Mouse (Mus musculus) liver, embryonic 15.5 days (tissue): Measurements from ENCODE around the gene Dkkl1. TPM values are rescaled to one million over a fixed set of nuclear protein-coding genes. Genes with fewer than 3 reads are reported as not detected.
"Not testable (repeated sequence)": the region's sequence is repeated elsewhere in the genome, so short reads cannot be mapped to it uniquely, and the experiment has no call there.

Source experiments
- ATAC-seq: fragments of 200-750 bp; cut with Nextera tagmentation; 2 replicates; pipeline ENCODE4 v1.8.0; 2017; ENCODE audit warnings: moderate number of reproducible peaks, mild to moderate bottlenecking, moderate library complexity; ENCODE audit not compliant: insufficient read depth
- H3K27ac ChIP-seq: fragments of 300-500 bp; sonication (generic); replicated peaks from 2 replicates; pipeline ENCODE4 v1.5.1; 2015; ENCODE audit warnings: mild to moderate bottlenecking, inconsistent platforms
- H3K27me3 ChIP-seq: fragments of 300-500 bp; sonication (generic); 2 replicates; pipeline ENCODE4 v1.6.1; 2015; ENCODE audit warnings: mild to moderate bottlenecking, inconsistent platforms
- H3K36me3 ChIP-seq: fragments of 300-500 bp; sonication (generic); replicated peaks from 2 replicates; pipeline ENCODE4 v1.6.1; 2015; ENCODE audit warnings: moderate library complexity, mild to moderate bottlenecking, inconsistent platforms
- H3K4me1 ChIP-seq: fragments of 300-500 bp; sonication (generic); replicated peaks from 2 replicates; pipeline ENCODE4 v1.6.1; 2015; ENCODE audit warnings: inconsistent platforms
- H3K4me2 ChIP-seq: fragments of 300-500 bp; sonication (generic); 2 replicates; pipeline ENCODE4 v1.6.1; 2015; ENCODE audit warnings: moderate library complexity, mild to moderate bottlenecking, inconsistent platforms
- H3K4me3 ChIP-seq: fragments of 300-500 bp; sonication (generic); replicated peaks from 2 replicates; pipeline ENCODE4 v1.5.1; 2015; ENCODE audit warnings: mild to moderate bottlenecking, inconsistent platforms
- H3K9ac ChIP-seq: fragments of 300-500 bp; sonication (generic); 2 replicates; pipeline ENCODE4 v1.6.1; 2015; ENCODE audit warnings: moderate library complexity, mild to moderate bottlenecking, inconsistent platforms
- H3K9me3 ChIP-seq: fragments of 300-500 bp; sonication (generic); replicated peaks from 2 replicates; pipeline ENCODE4 v1.6.1; 2016; ENCODE audit warnings: inconsistent platforms
- WGBS: fragments of 180-500 bp; shearing (Covaris S2); methylation state at CpG from one replicate; pipeline ENCODE4 v1.1.7; 2015; ENCODE audit warnings: mixed read lengths; ENCODE audit not compliant: insufficient replicate concordance; 5-methylcytosine and 5-hydroxymethylcytosine counted together
- polyA plus RNA-seq: library from polyadenylated mRNA; unstranded; fragments of >200 nt; fragmentation: Nextera tagmentation; extraction: Ambion mirVana; gene quantifications from 2 replicates; pipeline ENCODE4 v1.2.1, GENCODE M21; 2015

Gene Dkkl1
- polyA plus RNA-seq: 2.0 and 2.4 TPM in 2 replicates

GRCm38 (mm10) chr7:45211851-45212251 is at the start of gene Dkkl1:
TSS of gene Dkkl1 (minus strand) at chr7:45212147.
- Histone ChIP-seq H3K36me3 (no peaks in the 10 kb centered on the region), H3K9ac (peak within 1 kb of the TSS; percentile 27; the same call in 1 of the 2 replicates), H3K27me3 (peaks cover 55% of the 10 kb centered on the region), H3K4me2 (peak within 1 kb of the TSS; percentile 65), H3K4me1 (peaks cover 30% of the 10 kb centered on the region), H3K4me3 (peak within 1 kb of the TSS; percentile 30), H3K9me3 (no peaks in the 10 kb centered on the region), H3K27ac (no peak within 1 kb of the TSS)
- 1% methylated on average over 17 of the region's 17 CpGs for WGBS
- ATAC-seq: no peak

- Histone ChIP-seq H3K4me2 (no peak overlapping the region), H3K4me3 (no peak overlapping the region), H3K36me3 (no peaks in the 10 kb centered on the region), H3K27ac (no peak overlapping the region), H3K9me3 (no peaks in the 10 kb centered on the region), H3K4me1 (no peaks in the 10 kb centered on the region), H3K27me3 (no peaks in the 10 kb centered on the region; the same call in 1 of the 2 replicates), H3K9ac (no peak overlapping the region)
- no peak for ATAC-seq
- 61% methylated on average over 8 of the region's 8 CpGs for WGBS
These were observed 47.3 kb upstream of the Dkkl1 start for GRCm38 (mm10) chr7:45259281-45259680.

- H3K4me2 ChIP-seq: no peak overlapping the region
These were observed 45.3 kb upstream of the Dkkl1 start for GRCm38 (mm10) chr7:45257063-45257840.

GRCm38 (mm10) chr7:45255822-45256221 is 43.9 kb upstream of the Dkkl1 start:
- WGBS: 44% methylated on average over 5 of the region's 7 CpGs
- not testable (repeated sequence) for H3K27me3 ChIP-seq, H3K36me3 ChIP-seq, H3K4me2 ChIP-seq, H3K9ac ChIP-seq, ATAC-seq, H3K9me3 ChIP-seq, H3K4me3 ChIP-seq, H3K4me1 ChIP-seq, H3K27ac ChIP-seq

More at GRCm38 (mm10) chr7:45257063-45257840, 45.3 kb upstream of the Dkkl1 start:
- H3K4me1 ChIP-seq: no peaks in the 10 kb centered on the region
- H3K9ac ChIP-seq: no peak overlapping the region
- no peaks in the 10 kb centered on the region for H3K36me3 ChIP-seq
- ATAC-seq: no peak
- 48% methylated on average over 11 of the region's 11 CpGs for WGBS
- no peaks in the 10 kb centered on the region; the same call in 1 of the 2 replicates for H3K27me3 ChIP-seq
- no peak overlapping the region for H3K27ac ChIP-seq
- no peaks in the 10 kb centered on the region for H3K9me3 ChIP-seq
- no peak overlapping the region for H3K4me3 ChIP-seq

GRCm38 (mm10) chr7:45253806-45254205 is 41.9 kb upstream of the Dkkl1 start:
- Histone ChIP-seq H3K9ac (no peak overlapping the region), H3K27ac (no peak overlapping the region), H3K36me3 (no peaks in the 10 kb centered on the region), H3K27me3 (no peaks in the 10 kb centered on the region), H3K4me2 (no peak overlapping the region), H3K9me3 (no peaks in the 10 kb centered on the region), H3K4me1 (no peaks in the 10 kb centered on the region), H3K4me3 (no peak overlapping the region)
- 71% methylated on average over 8 of the region's 8 CpGs for WGBS
- no peak for ATAC-seq

GRCm38 (mm10) chr7:45247666-45248065 is 35.7 kb upstream of the Dkkl1 start:
- no peak overlapping the region for H3K4me3 ChIP-seq
- no peak overlapping the region for H3K9ac ChIP-seq
- 35% methylated on average over 3 of the region's 3 CpGs for WGBS
- ATAC-seq: no peak
- H3K36me3 ChIP-seq: no peaks in the 10 kb centered on the region
- H3K9me3 ChIP-seq: no peaks in the 10 kb centered on the region
- H3K4me2 ChIP-seq: no peak overlapping the region
- H3K27ac ChIP-seq: no peak overlapping the region
- H3K4me1 ChIP-seq: no peaks in the 10 kb centered on the region
- no peaks in the 10 kb centered on the region for H3K27me3 ChIP-seq

- Histone ChIP-seq H3K9me3 (no peaks in the 10 kb centered on the region), H3K9ac (no peak overlapping the region), H3K4me3 (no peak overlapping the region), H3K27ac (no peak overlapping the region), H3K27me3 (peaks cover 9% of the 10 kb centered on the region), H3K36me3 (no peaks in the 10 kb centered on the region), H3K4me1 (peaks cover 16% of the 10 kb centered on the region), H3K4me2 (no peak overlapping the region)
- no peak for ATAC-seq
- 71% methylated on average over 6 of the region's 6 CpGs for WGBS
These were observed 29.4 kb upstream of the Dkkl1 start for GRCm38 (mm10) chr7:45241389-45241749.

- Histone ChIP-seq H3K4me1 (peaks cover 16% of the 10 kb centered on the region), H3K27me3 (peaks cover 9% of the 10 kb centered on the region), H3K4me3 (no peak within 1 kb of the TSS), H3K36me3 (no peaks in the 10 kb centered on the region), H3K9ac (no peak within 1 kb of the TSS), H3K27ac (no peak within 1 kb of the TSS; the same call in 1 of the 2 replicates), H3K9me3 (no peaks in the 10 kb centered on the region), H3K4me2 (peak within 1 kb of the TSS; percentile 36)
- 54% methylated on average over 53 of the region's 53 CpGs for WGBS
- ATAC-seq: no peak
These were observed 28.9 kb upstream of the Dkkl1 start, which contains the start of gene Slc6a16 for GRCm38 (mm10) chr7:45240633-45241388. TSS of gene Slc6a16 (plus strand) at chr7:45241085.

- Histone ChIP-seq H3K9me3 (no peaks in the 10 kb centered on the region), H3K36me3 (no peaks in the 10 kb centered on the region), H3K9ac (no peak overlapping the region), H3K27me3 (peaks cover 9% of the 10 kb centered on the region), H3K4me1 (peaks cover 23% of the 10 kb centered on the region), H3K4me3 (no peak overlapping the region), H3K4me2 (no peak overlapping the region), H3K27ac (no peak overlapping the region; the same call in 1 of the 2 replicates)
- WGBS: 70% methylated on average over 7 of the region's 7 CpGs
- ATAC-seq: no peak
These were observed 28.2 kb upstream of the Dkkl1 start for GRCm38 (mm10) chr7:45240109-45240508.

- WGBS: 6% methylated on average over 20 of the region's 20 CpGs
- peaks cover 9% of the 10 kb centered on the region for H3K27me3 ChIP-seq
- peak within 1 kb of the TSS; percentile 80 for H3K4me2 ChIP-seq
- no peaks in the 10 kb centered on the region for H3K36me3 ChIP-seq
- peaks cover 35% of the 10 kb centered on the region for H3K4me1 ChIP-seq
- H3K27ac ChIP-seq: peak within 1 kb of the TSS; percentile 73
- H3K4me3 ChIP-seq: peak within 1 kb of the TSS; percentile 52
- H3K9ac ChIP-seq: peak within 1 kb of the TSS; percentile 42; the same call in 1 of the 2 replicates
- no peaks in the 10 kb centered on the region for H3K9me3 ChIP-seq
- ATAC-seq: peak; percentile 75
These were observed 27.0 kb upstream of the Dkkl1 start, which contains the start of gene Cd37 for GRCm38 (mm10) chr7:45238723-45239496. TSS of gene Cd37 (minus strand) at chr7:45239115.
